Mouse (Mus musculus) T-helper 2 cell (primary cell): ENCODE measurements around the gene Tuba4a.

Experiments
- in situ Hi-C: fragments of 300-600 bp; cut with MboI, MseI; formaldehyde crosslinking; loops from one replicate; pipeline ENCODE4 v1.15.1; 2025; ENCODE audit warnings: high pct_unique_total_duplicates

Tuba4a gene

DNA sequence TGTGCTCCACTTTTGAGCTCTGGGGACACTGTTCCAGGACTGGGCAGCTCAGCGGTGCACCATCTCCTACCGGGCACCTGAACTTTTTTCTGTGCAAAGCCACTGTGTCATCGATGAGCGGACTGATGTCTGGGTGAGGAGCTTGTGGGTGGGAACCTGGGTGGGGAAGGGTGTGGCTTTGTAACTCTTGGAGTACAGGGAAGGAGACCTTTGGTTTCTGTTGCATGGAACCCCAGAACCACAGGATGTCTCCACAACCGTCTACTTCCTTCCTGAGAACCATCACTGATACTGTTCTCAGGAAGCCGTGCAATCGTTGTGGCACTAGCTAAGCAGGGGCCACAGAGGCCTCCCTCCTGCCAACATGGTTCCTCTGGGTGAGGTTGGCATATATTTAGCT lies 6.6 kb downstream of the Tuba4a start:
- in situ Hi-C loops: loop anchor here (25.0 kb wide), 1 partner anchor 976 kb away; the partner anchor contains the start of gene Arpc2

DNA sequence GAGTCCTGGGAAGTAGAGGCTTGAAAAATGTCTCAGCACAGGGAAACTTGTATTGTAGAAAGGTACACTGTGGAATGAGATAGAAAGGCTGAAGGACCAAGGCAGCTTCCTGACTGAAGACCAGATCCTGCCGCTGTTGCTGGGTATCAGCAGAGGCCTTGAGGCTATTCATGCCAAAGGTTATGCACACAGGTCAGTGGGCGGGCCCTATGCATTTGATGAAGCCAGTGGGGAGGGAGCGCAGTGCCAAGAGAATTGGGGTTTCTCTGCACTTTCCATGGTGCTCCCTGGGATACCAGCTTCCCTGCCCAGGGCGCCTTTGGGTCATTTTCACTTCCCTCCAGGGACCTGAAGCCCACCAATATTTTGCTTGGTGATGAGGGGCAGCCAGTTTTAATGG lies 7.1 kb downstream of the Tuba4a start:
- in situ Hi-C loops: loop anchor here (25.0 kb wide), 1 partner anchor 975 kb away; the partner anchor contains the start of gene Arpc2

- in situ Hi-C loops: loop anchor here (25.0 kb wide), 1 partner anchor 974 kb away; the partner anchor contains the start of gene Arpc2
These were observed 8.4 kb downstream of the Tuba4a start for GRCm38 (mm10) chr1:75211141-75211708.

DNA sequence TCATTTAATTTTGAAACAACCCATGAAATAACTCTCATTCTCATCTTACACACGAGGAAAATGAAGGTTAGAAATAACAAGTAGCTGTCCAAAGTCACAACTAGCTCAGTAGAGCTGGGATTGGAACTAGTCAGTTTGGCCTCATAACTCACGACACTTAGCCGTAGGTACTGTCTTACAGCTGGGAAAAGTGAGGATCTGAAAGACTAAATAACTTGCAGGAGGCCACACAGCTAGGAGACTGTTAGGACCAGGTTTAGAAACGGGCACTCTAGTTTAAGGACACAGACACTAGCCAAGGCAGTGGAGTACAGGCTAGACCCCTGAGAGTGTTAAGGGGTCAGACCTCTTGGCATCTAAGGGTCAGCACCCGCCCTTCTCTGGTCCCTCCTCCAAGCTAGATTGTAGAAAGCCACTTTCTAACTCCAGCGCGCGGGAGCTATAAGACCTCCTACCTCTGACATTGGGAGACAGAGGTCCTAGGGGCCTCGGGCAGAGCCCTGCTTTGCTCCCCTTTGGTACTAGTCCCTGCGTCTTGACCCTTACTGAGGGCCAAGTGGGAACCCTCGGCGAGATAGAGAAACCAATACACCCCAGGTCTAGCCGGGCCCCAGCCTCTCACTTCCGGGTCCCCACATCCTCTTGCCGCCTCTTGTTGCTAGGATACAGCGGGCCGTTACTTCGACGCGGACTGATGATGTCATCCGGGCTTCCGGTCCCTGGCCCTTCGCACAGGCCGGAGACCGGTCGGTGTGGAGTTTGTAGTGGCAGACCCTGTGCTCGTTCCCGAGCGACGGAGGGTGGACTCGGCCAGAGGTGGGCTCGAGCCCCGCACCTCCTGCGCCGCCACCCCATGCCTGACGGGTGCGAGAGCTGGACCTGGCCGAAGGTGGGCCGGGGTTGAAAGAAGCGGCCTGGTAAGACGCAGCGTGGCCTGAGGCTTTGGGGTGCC lies 9.3 kb downstream of the Tuba4a start, which contains the start of the genes Glb1l and Stk16:
Glb1l (minus strand) TSS at position 678 of the 952 bp plus-strand sequence.
Stk16 (plus strand) TSS at position 703 of the 952 bp plus-strand sequence.
- in situ Hi-C loops: loop anchor here (25.0 kb wide), 1 partner anchor 973 kb away; the partner anchor contains the start of gene Arpc2

- in situ Hi-C loops: loop anchor here (25.0 kb wide), 1 partner anchor 972 kb away; the partner anchor contains the start of gene Arpc2
These were observed 10.5 kb downstream of the Tuba4a start for GRCm38 (mm10) chr1:75208967-75209678.

- in situ Hi-C loops: loop anchor here (25.0 kb wide), 1 partner anchor 964 kb away; the partner anchor contains the start of gene Arpc2
These were observed 18.4 kb downstream of the Tuba4a start for GRCm38 (mm10) chr1:75201236-75201635.

DNA sequence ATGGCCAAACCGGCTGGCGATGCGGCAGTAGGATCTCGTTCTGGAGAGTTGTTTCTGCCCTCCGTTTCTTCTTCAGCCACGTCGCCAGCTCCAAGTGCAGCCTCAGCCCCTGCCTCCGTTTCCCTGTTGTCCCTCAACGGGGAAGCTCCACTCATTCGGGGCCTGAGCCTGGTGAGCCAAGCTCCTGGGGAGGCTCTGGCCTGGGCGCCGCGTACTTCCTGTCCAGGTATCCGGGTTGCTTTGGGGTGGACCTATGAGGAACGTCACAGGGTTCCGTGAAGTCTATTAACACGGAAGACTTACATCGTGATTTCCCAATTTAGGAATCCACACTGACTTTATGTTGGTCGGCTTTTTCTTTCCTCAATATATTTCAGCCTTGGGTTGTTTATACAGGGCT lies 27.2 kb downstream of the Tuba4a start:
- in situ Hi-C loops: loop anchor here (5.0 to 10.0 kb wide), 2 partner anchors 50 to 122 kb away; partner anchors contain the start of genes Cnppd1, Dnpep and Retreg2

GRCm38 (mm10) chr1:75191622-75192402 lies 27.9 kb downstream of the Tuba4a start, which contains the start of the genes Ankzf1 and Atg9a:
Gene Ankzf1, plus strand, starts transcription at chr1:75192151.
Gene Atg9a, minus strand, starts transcription at chr1:75192196.
- in situ Hi-C loops: loop anchor here (5.0 to 10.0 kb wide), 2 partner anchors 50 to 123 kb away; partner anchors contain the start of genes Cnppd1, Dnpep and Retreg2

- in situ Hi-C loops: loop anchor here (5.0 to 10.0 kb wide), 2 partner anchors 49 to 124 kb away; partner anchors contain the start of genes Cnppd1, Dnpep and Retreg2
These were observed 28.4 kb downstream of the Tuba4a start for GRCm38 (mm10) chr1:75191258-75191621.

DNA sequence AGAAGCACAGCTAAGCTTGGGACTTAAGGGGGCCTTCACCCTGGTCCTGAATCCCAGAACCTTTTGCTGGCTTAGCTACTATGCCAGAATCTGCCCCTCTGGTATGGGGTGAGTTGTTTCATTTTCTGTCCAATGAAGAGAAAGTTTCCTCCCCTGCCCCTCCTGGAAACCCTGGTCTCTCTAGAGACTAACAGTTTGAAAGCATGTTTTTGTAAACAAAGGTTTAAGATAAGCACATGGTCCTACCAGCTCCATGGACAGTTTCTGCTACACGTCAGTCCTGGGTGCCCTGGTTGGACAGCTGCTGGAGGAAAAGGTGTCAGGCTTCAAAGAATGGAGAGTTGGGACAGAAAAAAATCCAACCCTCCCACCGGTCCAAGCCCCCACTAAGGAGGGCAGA lies 29.1 kb downstream of the Tuba4a start:
- in situ Hi-C loops: loop anchor here (5.0 to 10.0 kb wide), 2 partner anchors 48 to 124 kb away; partner anchors contain the start of genes Cnppd1, Dnpep and Retreg2

DNA sequence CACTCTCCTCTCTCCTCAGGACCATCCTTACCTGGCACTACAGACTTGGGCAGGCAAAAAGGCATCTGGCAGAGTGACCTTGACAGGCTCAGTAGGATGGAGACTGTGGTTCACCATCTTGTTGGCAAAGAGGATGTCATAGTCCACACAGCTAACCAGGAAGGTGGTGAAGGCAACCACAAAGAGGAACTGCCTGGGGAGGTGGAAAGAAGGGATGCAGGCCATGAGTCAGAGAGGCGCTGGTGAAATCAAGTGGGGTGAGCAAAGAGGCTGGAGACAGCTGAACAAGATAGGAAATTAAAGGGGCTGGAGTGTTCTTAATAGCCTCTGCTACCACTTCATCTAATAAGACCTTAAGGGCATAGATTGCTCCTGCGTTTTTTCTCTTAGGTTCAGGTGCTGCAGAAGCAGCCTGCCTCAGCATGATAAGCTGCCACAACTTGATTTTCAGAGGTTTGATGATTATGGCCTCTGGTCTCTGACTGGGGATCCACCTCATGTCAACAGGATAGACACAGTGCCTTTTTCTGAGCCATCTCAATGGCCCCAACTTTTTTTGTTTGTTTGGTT lies 31.7 kb downstream of the Tuba4a start:
- in situ Hi-C loops: no loop called here

DNA sequence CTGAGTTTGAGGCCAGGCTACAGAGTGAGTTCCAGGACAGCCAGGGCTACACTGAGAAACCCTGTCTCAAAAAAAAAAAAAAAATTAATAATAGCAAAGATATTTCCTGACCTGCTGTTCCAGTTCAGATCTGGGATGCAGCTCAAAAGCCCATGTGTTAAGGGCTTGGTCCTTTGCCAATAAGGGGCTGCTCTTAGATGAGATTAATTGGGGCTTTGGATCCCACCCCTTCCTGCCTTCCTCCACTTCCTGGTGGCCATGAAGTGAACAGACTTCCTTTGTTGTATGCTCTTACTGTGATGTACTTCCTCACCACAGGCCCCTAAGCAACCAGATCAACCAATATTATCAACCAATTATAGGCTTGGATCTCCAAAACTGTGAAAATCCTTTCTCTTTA lies 32.5 kb downstream of the Tuba4a start:
- in situ Hi-C loops: no loop called here

DNA sequence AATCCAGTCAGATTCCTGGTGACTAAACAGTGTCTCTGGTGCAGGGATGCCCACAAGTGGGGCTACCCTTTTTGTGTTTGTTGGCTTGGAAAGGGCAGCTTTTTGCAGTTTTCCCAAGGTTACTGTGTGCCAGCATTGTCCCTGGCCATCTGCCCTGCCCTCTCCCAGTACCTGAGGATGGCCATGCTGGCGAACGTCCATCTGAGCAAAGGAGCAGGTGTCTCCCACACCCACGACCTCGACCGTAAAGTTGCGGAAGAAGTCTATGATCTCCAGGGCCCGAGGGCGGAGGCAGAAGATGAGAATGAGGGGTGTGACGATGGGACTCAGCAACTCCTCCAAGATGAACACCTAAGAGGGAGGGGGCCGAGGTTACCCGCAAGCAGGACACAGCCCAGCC lies 34.2 kb downstream of the Tuba4a start:
- in situ Hi-C loops: no loop called here

GRCm38 (mm10) chr1:75182160-75182559 lies 37.5 kb downstream of the Tuba4a start:
- in situ Hi-C loops: no loop called here

- in situ Hi-C loops: no loop called here
These were observed 38.2 kb downstream of the Tuba4a start for GRCm38 (mm10) chr1:75181377-75181870.

GRCm38 (mm10) chr1:75180741-75181140 lies 38.9 kb downstream of the Tuba4a start:
- in situ Hi-C loops: no loop called here

GRCm38 (mm10) chr1:75180105-75180590 lies 39.5 kb downstream of the Tuba4a start, which contains the start of gene Abcb6:
Gene Abcb6, minus strand, starts transcription at chr1:75180392.
- in situ Hi-C loops: no loop called here

DNA sequence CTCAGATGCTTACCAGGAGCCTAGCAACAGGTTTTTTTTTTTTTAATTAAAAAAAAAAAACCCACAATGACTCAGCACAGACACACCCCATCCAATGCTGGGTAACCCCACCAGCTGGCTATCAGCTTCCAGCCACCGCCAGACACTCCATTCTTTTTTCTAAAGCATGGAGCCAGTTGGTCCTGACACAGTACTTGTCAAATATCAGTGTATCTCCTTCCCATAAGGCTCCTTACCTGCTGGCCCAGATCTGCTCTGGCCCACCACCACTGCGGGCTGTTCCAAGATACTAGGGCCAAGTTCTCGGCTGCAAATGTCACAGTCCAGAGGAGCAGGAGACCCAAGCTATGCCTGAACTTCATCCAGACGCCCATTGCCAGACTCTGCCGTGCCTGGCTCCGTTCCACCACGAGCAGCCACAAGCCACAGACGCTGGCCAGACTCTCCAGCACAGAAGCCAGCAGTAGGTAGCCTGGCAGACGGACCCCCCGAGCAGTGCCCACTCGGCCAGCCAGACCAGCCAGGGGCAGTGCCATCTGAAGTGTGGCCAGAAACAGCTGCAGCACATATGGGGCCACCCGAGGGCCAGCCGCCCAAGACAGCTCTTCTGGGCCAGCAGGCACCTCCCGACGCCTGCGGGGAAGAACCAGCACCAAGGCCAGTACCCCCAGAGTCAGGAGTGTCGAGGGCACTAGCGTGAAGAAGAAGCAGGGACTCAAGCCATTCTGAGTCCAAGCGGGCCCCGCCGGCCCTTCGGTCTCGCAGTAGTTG lies 40.1 kb downstream of the Tuba4a start:
- in situ Hi-C loops: no loop called here
